Mouse (Mus musculus) left cerebral cortex, adult 2 months (tissue): ENCODE results near the gene Fmnl2. TPM values are rescaled to one million over a fixed set of nuclear protein-coding genes. Genes with fewer than 3 reads are reported as not detected.

ENCODE experiments used
- DNase-seq, 2 experiments: peaks; one replicate each; pipeline ENCODE4 v3.0.0; 2021 to 2022; ENCODE audit warnings: low spot score in 2 of 2, mixed read lengths in 1 of 2; ENCODE audit errors: extremely low spot score in 1 of 2
- H3K27ac ChIP-seq: fragments of 200-600 bp; 2 replicates; pipeline ENCODE4 v1.8.1; 2022
- H3K4me3 ChIP-seq: fragments of 200-600 bp; 2 replicates; pipeline ENCODE4 v1.8.1; 2022
- CTCF ChIP-seq: fragments of 200-600 bp; IDR thresholded peaks from 2 replicates; pipeline ENCODE4 v1.8.1; 2022; ENCODE audit warnings: antibody characterized with exemption, mild to moderate bottlenecking, moderate library complexity
- intact Hi-C: fragments of 180-260 bp; cut with DNase I; formaldehyde crosslinking; loops from one replicate; pipeline ENCODE4 v1.15.1; 2025
- total RNA-seq, 2 experiments: library from RNA; stranded (reverse); gene quantifications; 2 replicates each; pipeline ENCODE4 v1.2.3; 2021

Fmnl2 gene
- total RNA-seq, 2 experiments from 2014 or later, result 41.8 to 42.0 TPM

DNA sequence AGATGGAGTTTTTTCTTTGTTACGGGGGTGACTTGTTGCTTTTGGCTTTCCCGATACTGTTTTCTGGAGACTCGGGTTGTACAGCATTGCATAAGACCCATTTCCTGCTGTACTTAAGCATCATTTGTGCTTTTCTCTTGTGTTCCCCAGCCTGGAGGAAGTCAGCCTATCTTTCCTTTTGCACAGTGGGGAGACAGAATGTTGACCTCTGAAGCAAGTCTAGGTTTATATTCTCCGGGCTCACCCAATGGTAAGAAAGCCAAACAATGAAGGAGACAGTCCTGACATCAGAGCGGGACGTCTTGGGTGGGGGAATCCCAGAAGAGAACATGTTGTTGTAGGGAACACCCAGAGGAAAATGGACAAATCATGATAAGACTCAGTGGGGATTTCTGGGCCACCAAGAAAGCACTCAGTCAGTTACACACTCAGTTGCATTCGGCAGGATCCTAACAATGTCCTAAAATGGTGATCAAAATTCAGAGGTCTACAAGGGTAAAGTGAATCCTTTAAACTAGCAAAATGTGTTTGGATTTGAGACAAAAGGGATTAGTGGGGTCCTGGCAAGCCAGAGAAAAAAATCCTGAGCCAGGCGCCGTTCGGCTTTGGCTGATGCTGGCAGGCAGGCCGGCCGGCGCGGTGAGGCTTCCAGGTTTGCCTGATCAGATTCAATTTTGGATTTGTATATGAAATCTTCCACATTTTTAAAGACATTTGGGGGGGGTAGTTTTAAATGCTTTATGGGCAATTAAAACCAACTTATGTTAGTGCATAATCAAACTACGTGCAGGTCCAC, 140.5 kb downstream of the Fmnl2 start:
- Histone ChIP-seq H3K4me3 (no peak overlapping the region), H3K27ac (no peak overlapping the region)
- TF ChIP-seq CTCF, result no peak
- no peak for DNase-seq
- intact Hi-C loops, result no loop called here

DNA sequence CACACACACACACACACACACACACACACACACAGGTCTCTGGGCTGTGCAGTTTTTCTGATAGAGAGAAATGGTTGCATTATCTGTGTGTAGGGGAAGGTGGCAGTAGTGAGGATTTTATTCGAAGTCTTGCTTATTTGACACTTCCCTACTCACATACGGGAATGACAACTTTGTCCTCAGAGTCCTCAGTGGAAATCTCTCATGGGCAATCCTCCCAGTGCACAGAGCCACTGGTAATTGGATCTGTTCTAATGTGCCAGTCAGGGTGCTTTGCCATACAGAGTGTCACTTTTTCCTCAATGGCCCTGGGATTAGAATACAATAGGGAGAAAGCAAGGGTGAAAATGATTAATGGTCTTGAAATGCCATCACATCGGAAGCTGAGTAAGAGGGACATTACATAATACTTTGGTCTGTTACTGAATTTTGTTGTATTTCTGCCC, 141.9 kb downstream of the Fmnl2 start:
- TF ChIP-seq CTCF, result peak; percentile 44
- Histone ChIP-seq H3K4me3 (no peak overlapping the region), H3K27ac (no peak overlapping the region)
- intact Hi-C loops, result no loop called here
- DNase-seq, result no peak

DNA sequence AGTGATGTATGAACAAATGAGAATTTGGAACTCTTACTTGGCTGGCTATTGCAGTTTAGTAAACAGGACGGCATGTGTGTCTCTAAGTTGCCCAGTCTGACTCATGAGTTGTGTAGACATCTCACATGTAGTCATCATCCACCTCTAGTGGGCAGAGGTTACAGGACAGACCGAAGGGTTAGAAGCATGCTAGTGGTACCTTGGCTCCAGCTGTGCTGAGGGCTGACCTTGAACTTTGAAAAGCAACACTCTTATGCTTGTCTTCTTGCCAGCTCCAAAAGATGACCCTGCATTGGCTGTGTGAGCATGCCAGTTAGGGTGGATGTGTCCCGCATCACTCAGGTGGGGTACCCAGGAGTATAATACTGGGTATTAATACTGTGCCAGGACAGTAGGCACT, 142.8 kb downstream of the Fmnl2 start:
- H3K27ac ChIP-seq, result no peak overlapping the region
- no peak for TF ChIP-seq CTCF
- no peak for DNase-seq
- H3K4me3 ChIP-seq, result no peak overlapping the region
- intact Hi-C loops, result no loop called here

DNA sequence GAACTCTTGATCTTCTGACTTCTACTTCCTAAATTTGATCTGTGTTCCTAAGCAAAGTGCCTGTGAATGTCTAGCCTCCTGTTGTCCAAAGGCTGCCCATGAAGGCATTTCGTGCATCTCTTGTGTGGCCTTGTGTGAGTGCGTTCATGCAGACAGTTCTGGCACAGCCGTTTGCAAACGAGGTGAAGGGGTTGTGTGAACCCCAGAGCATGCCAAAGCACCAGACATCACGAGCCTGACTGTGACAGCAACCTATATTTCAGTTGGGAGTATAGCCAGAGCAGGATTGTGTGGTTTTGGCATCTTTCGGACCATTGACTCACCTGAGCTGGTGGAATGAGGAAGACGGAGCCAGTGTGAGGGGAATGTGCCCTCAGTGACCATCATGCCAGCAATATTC, 148.5 kb downstream of the Fmnl2 start:
- no peak for DNase-seq
- H3K27ac ChIP-seq, result no peak overlapping the region
- intact Hi-C loops, result loop anchor here (5.0 kb wide), 3 partner anchors 76 to 249 kb away; partner anchors contain the start of gene Fmnl2
- TF ChIP-seq CTCF, result no peak
- no peak overlapping the region for H3K4me3 ChIP-seq

DNA sequence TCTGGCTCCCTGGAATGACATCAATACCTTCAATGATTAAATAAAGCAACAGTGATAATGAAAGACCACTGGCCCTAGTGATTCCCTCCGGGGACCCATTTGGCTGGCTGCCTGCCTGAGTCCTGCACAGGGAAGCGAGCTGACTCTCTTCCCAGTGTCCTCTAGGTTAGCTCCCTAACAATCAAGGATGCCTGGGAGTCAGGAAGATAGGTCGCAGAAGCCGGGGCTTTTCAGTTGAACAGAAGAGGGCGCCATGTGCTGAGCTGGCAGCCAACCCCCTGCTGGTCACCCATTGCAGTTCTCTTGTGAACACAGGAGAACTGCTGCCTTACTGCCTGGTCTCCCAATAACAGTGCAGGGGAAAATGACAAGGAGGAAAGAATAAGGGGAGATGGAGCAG, 149.5 kb downstream of the Fmnl2 start:
- no peak overlapping the region for H3K4me3 ChIP-seq
- DNase-seq, result peak; percentile 39 to 47
- peak; percentile 84 for TF ChIP-seq CTCF
- intact Hi-C loops, result loop anchor here (5.0 kb wide), 3 partner anchors 75 to 250 kb away; partner anchors contain the start of gene Fmnl2
- no peak overlapping the region for H3K27ac ChIP-seq

DNA sequence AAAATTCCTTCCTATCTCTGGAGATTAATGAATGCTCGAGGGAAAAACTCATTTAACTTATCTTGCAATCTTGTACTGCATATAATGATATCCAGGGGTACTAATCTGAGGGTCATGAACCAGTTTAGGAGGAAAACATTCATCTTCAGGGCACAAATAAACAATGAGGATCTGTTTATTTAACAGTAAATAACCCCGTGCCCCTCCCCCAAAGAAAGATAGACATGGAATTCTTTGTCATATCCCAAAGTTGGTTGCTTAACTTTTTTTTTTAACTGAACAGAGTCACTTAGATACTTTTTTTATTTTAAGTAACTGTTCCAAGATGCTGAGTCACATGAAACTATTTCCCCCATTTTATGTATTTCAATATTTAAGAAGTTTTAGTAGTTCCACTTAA, 155.4 kb downstream of the Fmnl2 start:
- intact Hi-C loops, result no loop called here
- no peak for TF ChIP-seq CTCF
- Histone ChIP-seq H3K27ac (no peak overlapping the region), H3K4me3 (no peak overlapping the region)
- DNase-seq, result no peak

DNA sequence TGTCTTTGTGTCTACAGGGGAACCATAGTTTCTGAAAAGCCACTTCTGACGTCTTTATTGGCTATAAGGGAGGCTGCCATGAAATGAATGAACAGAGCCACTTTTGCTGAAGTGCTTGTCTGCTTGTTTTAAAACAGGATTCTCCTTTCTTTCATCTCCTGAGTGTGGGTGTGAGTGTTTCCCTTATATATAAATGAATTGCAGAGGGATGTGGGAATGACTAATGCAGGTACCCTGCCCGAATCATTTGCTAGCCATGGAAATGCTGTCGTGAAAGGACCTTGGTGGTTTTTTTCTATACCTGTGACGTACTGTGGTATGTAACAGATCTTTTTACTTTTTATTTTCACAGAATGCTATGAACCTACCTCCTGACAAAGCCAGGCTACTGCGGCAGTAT, 156.8 kb downstream of the Fmnl2 start:
- Histone ChIP-seq H3K27ac (no peak overlapping the region), H3K4me3 (no peak overlapping the region)
- intact Hi-C loops, result no loop called here
- no peak for TF ChIP-seq CTCF
- no peak for DNase-seq

DNA sequence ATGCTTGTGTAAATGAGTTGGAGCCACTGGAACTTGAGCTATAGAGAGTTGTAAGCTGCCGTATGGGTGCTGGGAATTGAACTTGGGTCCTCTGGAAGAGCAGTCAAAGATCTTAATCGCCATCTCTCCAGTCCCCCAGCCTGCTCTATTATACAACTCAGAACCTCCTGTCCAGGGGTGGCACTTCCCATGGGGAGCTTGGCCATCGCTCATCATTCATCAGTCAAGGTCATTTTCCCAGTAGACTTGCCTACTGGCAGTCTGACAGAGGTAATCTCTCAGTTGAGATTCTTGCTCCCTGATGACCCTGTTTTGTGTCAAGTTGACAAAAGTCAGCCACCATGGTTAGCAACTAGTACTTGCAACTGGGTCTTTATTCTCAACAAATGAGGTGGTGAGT, 165.3 kb downstream of the Fmnl2 start:
- intact Hi-C loops, result no loop called here
- no peak for TF ChIP-seq CTCF
- no peak for DNase-seq
- Histone ChIP-seq H3K4me3 (no peak overlapping the region), H3K27ac (no peak overlapping the region)

DNA sequence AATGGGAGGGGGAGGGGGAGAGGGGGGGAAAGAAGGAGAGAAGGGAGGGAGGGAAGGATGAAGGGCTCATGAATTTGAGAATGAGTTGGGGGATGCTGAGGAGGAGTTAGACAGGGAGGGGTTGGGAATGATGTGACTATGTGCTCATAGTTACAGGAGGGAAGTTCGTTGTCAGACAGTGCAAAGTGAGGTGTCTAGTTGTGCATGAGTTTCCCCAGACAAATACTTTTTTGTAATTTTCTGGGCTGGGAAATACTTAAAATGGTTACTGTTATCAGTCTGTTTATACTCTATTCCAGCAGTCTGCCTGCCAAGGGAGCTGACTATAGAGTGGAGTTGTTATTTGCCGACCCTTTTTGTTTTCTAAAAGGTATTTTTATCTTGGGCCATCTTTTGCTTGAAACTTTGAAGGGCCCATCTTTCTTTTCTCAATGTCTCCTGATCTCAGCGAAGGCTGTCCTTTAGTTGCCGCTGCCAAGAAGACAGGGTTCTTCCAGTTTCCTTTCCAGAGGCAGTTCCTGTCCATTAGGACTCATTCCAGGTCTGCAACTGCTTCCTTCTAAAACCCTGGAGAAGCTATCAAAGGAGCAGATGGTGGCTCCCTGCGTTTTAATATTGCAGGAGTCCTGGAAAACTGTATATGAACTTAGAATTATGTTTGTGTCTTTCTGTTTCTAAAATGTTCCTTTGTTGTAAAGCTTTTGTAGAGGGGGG, 168.6 kb downstream of the Fmnl2 start:
- TF ChIP-seq CTCF, result no peak
- H3K27ac ChIP-seq, result no peak overlapping the region
- intact Hi-C loops, result no loop called here
- no peak overlapping the region for H3K4me3 ChIP-seq
- DNase-seq, result no peak

DNA sequence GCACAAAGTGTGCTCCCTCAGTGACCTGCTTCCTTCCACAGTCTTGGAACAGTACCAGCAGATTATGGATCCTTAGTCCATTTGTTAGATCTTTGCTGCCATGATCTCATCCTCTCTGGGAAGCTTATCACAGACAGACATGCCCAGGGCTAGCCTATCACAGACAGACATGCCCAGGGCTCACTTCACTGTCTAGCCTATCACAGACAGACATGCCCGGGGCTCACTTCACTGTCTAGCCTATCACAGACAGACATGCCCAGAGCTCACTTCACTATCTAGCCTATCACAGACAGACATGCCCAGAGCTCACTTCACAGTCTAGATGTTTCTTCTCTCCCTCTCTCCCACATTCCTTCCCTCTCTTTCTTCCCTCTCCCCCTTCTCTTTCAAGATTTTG, 171.2 kb downstream of the Fmnl2 start:
- intact Hi-C loops, result no loop called here
- DNase-seq, result no peak
- Histone ChIP-seq H3K27ac (no peak overlapping the region), H3K4me3 (no peak overlapping the region)
- no peak for TF ChIP-seq CTCF

DNA sequence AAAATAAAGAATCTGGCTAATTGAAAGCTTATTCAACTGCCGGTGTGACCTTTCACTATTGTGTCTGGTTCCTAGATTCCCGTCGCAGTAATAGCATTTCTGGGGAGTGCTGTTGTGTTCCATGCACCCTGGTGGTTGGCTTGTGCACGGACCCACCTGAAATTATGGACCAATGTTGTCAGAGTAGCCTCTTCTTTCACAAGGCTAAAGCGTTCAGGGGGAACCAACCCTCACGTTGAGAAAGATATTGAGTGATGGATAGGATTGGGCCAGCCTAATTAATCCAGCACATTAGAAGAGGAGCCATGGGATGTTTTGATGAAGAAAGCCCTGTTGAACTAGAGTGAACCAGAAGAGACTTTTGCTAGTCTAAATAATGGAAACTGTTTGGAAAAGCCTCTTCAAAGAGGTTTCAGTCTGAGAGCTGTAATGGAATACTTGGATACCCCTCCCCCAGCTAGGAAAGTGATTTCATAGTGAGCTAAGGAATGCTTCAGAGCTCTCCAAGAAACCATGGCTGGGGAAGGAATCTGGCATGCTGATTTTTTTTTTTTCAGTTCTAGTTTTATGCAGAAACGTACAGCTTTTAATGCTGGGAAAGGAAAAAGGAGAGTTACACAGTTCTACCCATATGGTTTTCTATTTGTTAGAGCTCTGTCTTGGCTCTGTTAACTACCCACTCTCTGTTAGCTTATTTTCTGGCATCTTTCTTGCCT, 172.2 kb downstream of the Fmnl2 start:
- Histone ChIP-seq H3K4me3 (no peak overlapping the region), H3K27ac (peak overlapping the region; percentile 16)
- no peak for TF ChIP-seq CTCF
- no peak for DNase-seq
- intact Hi-C loops, result no loop called here

DNA sequence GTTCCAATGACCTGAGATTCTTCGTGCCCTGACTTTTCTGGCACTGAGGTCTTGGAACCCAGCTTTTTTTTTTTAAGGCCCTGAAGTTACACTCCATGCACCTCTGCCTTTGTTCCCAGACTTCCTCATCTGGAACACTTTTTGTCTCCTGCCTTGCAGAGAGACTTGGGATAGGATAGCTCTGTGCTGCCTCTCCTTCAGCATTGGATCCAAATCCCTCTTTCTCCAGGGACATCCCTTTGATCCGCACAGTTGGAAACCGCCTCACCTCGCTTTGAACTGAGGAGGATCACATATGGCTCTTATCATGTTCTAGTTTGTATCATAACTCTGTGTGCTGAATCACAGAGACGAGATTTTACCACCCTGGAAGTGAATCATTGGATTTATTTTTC, 172.8 kb downstream of the Fmnl2 start:
- intact Hi-C loops, result no loop called here
- no peak for DNase-seq
- TF ChIP-seq CTCF, result no peak
- Histone ChIP-seq H3K4me3 (no peak overlapping the region), H3K27ac (peak overlapping the region; percentile 16; the same call in 1 of the 2 replicates)
